Mouse (Mus musculus) cerebellum, adult (tissue): Measurements from ENCODE around the gene Etl4.

ENCODE experiments used
- ATAC-seq: cut with Nextera tagmentation; 2 replicates; pipeline ENCODE4 v1.9.2; 2017; ENCODE audit warnings: mild to moderate bottlenecking, moderate library complexity, mixed read lengths; ENCODE audit not compliant: insufficient number of reproducible peaks, low FRiP score, low TSS enrichment

The Etl4 gene

GRCm38 (mm10) chr2:20547686-20548624, 638.4 kb downstream of the Etl4 start:
- ATAC-seq = no peak

GRCm38 (mm10) chr2:20549065-20549464, 639.5 kb downstream of the Etl4 start:
- ATAC-seq = no peak

- ATAC-seq = no peak
Observed at GRCm38 (mm10) chr2:20549996-20550395, 640.4 kb downstream of the Etl4 start.

- ATAC-seq = no peak
Observed at GRCm38 (mm10) chr2:20555706-20556105, 646.1 kb downstream of the Etl4 start.

GRCm38 (mm10) chr2:20559083-20559482, 649.5 kb downstream of the Etl4 start:
- no peak for ATAC-seq

GRCm38 (mm10) chr2:20559723-20560122, 650.1 kb downstream of the Etl4 start:
- no peak for ATAC-seq

GRCm38 (mm10) chr2:20560581-20560980, 651.0 kb downstream of the Etl4 start:
- ATAC-seq = no peak

GRCm38 (mm10) chr2:20563036-20563435, 653.5 kb downstream of the Etl4 start:
- no peak for ATAC-seq

GRCm38 (mm10) chr2:20568456-20568855, 658.9 kb downstream of the Etl4 start:
- no peak for ATAC-seq

- no peak for ATAC-seq
Observed at GRCm38 (mm10) chr2:20571940-20572339, 662.4 kb downstream of the Etl4 start.

- ATAC-seq = no peak
Observed at GRCm38 (mm10) chr2:20580331-20580730, 670.8 kb downstream of the Etl4 start.

GRCm38 (mm10) chr2:20583032-20583431, 673.5 kb downstream of the Etl4 start:
- ATAC-seq = no peak

GRCm38 (mm10) chr2:20583562-20584153, 674.1 kb downstream of the Etl4 start:
- ATAC-seq = no peak

- ATAC-seq = no peak
Observed at GRCm38 (mm10) chr2:20587913-20588312, 678.3 kb downstream of the Etl4 start.

- ATAC-seq = no peak
Observed at GRCm38 (mm10) chr2:20588631-20589030, 679.1 kb downstream of the Etl4 start.

- no peak for ATAC-seq
Observed at GRCm38 (mm10) chr2:20594129-20594528, 684.5 kb downstream of the Etl4 start.

GRCm38 (mm10) chr2:20595000-20595399, 685.4 kb downstream of the Etl4 start:
- no peak for ATAC-seq

- no peak for ATAC-seq
Observed at GRCm38 (mm10) chr2:20596558-20596957, 687.0 kb downstream of the Etl4 start.

- no peak for ATAC-seq
Observed at GRCm38 (mm10) chr2:20597193-20597592, 687.6 kb downstream of the Etl4 start.

GRCm38 (mm10) chr2:20602656-20603055, 693.1 kb downstream of the Etl4 start:
- ATAC-seq = no peak

GRCm38 (mm10) chr2:20603536-20603935, 694.0 kb downstream of the Etl4 start:
- ATAC-seq = no peak

GRCm38 (mm10) chr2:20603991-20604390, 694.4 kb downstream of the Etl4 start:
- ATAC-seq = no peak
